Mouse (Mus musculus) left cerebral cortex, adult 8-10 months (tissue): ENCODE measurements around the gene Mrgprh. TPM values are rescaled to one million over a fixed set of nuclear protein-coding genes. Genes with fewer than 3 reads are reported as not detected.
A peak's percentile ranks its signal among the peaks of the same experiment; 100 is the strongest.

Experiments
- DNase-seq, 2 experiments: peaks; one replicate each; pipeline ENCODE4 v3.0.0; 2022; ENCODE audit warnings: low spot score in 2 of 2
- microRNA-seq, 2 experiments: library from miRNA; unstranded; fragments of <30 nt; microRNA quantifications; one replicate each; pipeline ENCODE4 v1.2.0; 2022
- total RNA-seq, 4 experiments: library from RNA; stranded (reverse); gene quantifications; 2 replicates each; pipeline ENCODE4 v1.2.4; 2022

The Mrgprh gene
- total RNA-seq, 4 experiments from 2014 or later = 0.33 to 0.68 (median 0.39) TPM; not detected in 1

DNA sequence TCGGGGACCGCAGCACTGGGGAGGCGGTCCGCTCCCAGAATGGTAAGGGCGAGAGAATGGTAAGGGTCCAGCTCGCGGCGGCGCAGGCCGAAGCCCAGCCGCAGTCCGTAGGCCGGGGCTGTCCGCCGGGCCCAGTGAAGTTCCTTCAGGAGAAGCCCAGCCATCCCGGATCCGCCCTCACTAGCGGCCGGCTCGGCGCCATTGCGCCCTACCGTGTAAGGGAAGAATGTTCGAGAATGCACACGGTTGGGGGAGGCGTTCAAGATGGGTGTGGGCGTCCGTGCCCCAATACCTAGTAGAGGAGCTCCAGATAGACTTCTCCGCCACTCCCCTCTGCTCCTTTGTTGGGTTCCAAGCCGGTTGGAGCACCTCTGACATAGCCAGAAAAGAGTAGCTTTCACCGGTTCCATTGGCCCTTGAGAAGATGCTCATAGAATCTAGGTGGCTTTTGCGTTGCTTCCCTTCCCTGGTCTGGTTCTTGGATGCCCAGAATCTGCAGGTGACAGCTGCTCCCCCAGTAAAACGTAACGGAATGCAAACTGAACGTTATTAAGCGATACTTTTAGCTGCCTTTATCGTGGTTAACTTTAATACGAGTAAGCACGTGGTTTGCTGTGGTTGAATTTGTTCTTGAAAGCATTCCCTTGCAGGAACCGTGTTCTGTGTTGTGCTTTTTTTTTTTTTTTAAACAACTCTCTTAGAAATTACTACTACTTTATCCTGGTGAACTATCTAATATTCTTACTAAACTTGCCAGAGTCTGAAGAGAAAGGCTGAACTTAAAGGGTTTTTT lies 41.0 kb downstream of the Mrgprh start:
- DNase-seq = peak in 1 of 2 experiments; percentile 36

GRCm38 (mm10) chr17:12921073-12921472 lies 45.2 kb downstream of the Mrgprh start:
- DNase-seq = no peak

GRCm38 (mm10) chr17:12925001-12925400 lies 49.2 kb downstream of the Mrgprh start:
- DNase-seq = no peak

GRCm38 (mm10) chr17:12925703-12926180 lies 49.9 kb downstream of the Mrgprh start:
- no peak for DNase-seq

Small RNA genes within 50 kb of the gene (microRNA-seq; reads per million reads assigned to microRNA genes)
- 0 reads per million in 2 experiments for gene Gm24085

Other genes with a start within 250 kb of the Mrgprh start
- gene Slc22a1, start 200.2 kb upstream of the Mrgprh start, total RNA-seq = 1 to 10 TPM in 1 of 4 experiments, under 1 TPM in 2, not detected in 1; 0.97 to 2.4 (median 0.98) TPM
- gene Igf2r, start 106.4 kb upstream of the Mrgprh start, total RNA-seq = 10 to 100 TPM; 26.6 to 27.7 (median 27.2) TPM
- 10 to 100 TPM; 27.0 to 33.2 (median 27.9) TPM for gene Mas1, start 7.9 kb upstream of the Mrgprh start, total RNA-seq
- 1 to 10 TPM; 1.5 to 2.9 (median 2.0) TPM for gene Pnldc1, start 34.2 kb downstream of the Mrgprh start, total RNA-seq
- gene Tcp1, start 39.7 kb downstream of the Mrgprh start, total RNA-seq = 100 to 1,000 TPM; 209 to 229 (median 211) TPM
- 10 to 100 TPM; 54.3 to 65.1 (median 61.2) TPM for gene Mrpl18, start 40.3 kb downstream of the Mrgprh start, total RNA-seq
- gene Acat3, start 64.6 kb downstream of the Mrgprh start, total RNA-seq = 1 to 10 TPM; 5.4 to 6.9 (median 6.2) TPM
- gene Acat2, start 84.7 kb downstream of the Mrgprh start, total RNA-seq = 10 to 100 TPM; 66.3 to 83.6 (median 76.6) TPM
- gene Wtap, start 118.1 kb downstream of the Mrgprh start, total RNA-seq = 10 to 100 TPM; 51.8 to 58.0 (median 54.8) TPM
- gene Sod2, start 130.8 kb downstream of the Mrgprh start, total RNA-seq = 100 to 1,000 TPM; 253 to 266 (median 261) TPM
- gene Gpr31b, start 176.3 kb downstream of the Mrgprh start, total RNA-seq = under 1 TPM in 1 of 4 experiments, not detected in 3; 0.42 TPM
- under 1 TPM; 0.34 to 0.93 (median 0.69) TPM for gene Tcp10b, start 185.1 kb downstream of the Mrgprh start, total RNA-seq